Mouse (Mus musculus) heart, adult 2 months (tissue): ENCODE measurements at regions not wholly inside any gene's neighbourhood (a gene's known extent, or its start where the extent isn't known, plus 50 kb on each side); places are given as distances from the start of the nearest gene placed in this dataset.

Source experiments
- DNase-seq, 2 experiments: peaks; one replicate each; pipeline ENCODE4 v3.0.0; 2021
- H3K27ac ChIP-seq: fragments of 200-600 bp; 2 replicates; pipeline ENCODE4 v1.8.1; 2022
- H3K27me3 ChIP-seq: fragments of 200-500 bp; 2 replicates; pipeline ENCODE4 v1.6.1; 2012; ENCODE audit warnings: mild to moderate bottlenecking, low read length, inconsistent platforms, mixed read lengths; ENCODE audit not compliant: control insufficient read depth, insufficient read depth
- H3K36me3 ChIP-seq: fragments of 200-500 bp; 2 replicates; pipeline ENCODE4 v1.6.1; 2012; ENCODE audit warnings: low read length, inconsistent platforms; ENCODE audit not compliant: control insufficient read depth, insufficient read depth
- H3K4me1 ChIP-seq: fragments of 200-500 bp; 2 replicates; pipeline ENCODE4 v1.6.1; 2011; ENCODE audit warnings: low read length; ENCODE audit not compliant: control insufficient read depth, insufficient read depth
- H3K4me3 ChIP-seq: fragments of 200-600 bp; 2 replicates; pipeline ENCODE4 v1.8.1; 2022
- H3K79me2 ChIP-seq: fragments of 200-500 bp; replicated peaks from 2 replicates; pipeline ENCODE4 v1.6.1; 2012; ENCODE audit warnings: mild to moderate bottlenecking, inconsistent platforms, low read length, moderate library complexity, mixed read lengths; ENCODE audit not compliant: control insufficient read depth, insufficient read depth
- H3K9ac ChIP-seq: fragments of 200-500 bp; 2 replicates; pipeline ENCODE4 v1.6.1; 2012; ENCODE audit warnings: low read depth, mild to moderate bottlenecking, control low read depth, inconsistent platforms, low read length, mixed read lengths
- CTCF ChIP-seq: fragments of 200-600 bp; IDR thresholded peaks from 2 replicates; pipeline ENCODE4 v1.8.1; 2022; ENCODE audit warnings: antibody characterized with exemption, mild to moderate bottlenecking, moderate library complexity
- EP300 ChIP-seq: fragments of 200-500 bp; IDR thresholded peaks from 2 replicates; pipeline ENCODE4 v1.6.1; 2011; ENCODE audit warnings: low read depth, low read length, control low read depth; ENCODE audit not compliant: insufficient read depth
- POLR2A ChIP-seq: fragments of 200-500 bp; IDR thresholded peaks from 2 replicates; pipeline ENCODE4 v1.6.1; 2011; ENCODE audit warnings: mild to moderate bottlenecking, low read depth, low read length, control low read depth; ENCODE audit not compliant: insufficient read depth
- WGBS: fragments of 180-500 bp; shearing (Covaris S2); methylation state at CpG from one replicate; pipeline ENCODE4 v1.1.7; 2018; 5-methylcytosine and 5-hydroxymethylcytosine counted together
- intact Hi-C: fragments of 180-260 bp; cut with DNase I; formaldehyde crosslinking; loops from one replicate; pipeline ENCODE4 v1.15.1; 2025

- H3K36me3 ChIP-seq = no peaks in the 10 kb centered on the region
- no peak overlapping the region for H3K4me3 ChIP-seq
- no peak for TF ChIP-seq EP300
- TF ChIP-seq POLR2A = no peak
- TF ChIP-seq CTCF = no peak
- no peak overlapping the region for H3K9ac ChIP-seq
- intact Hi-C loops = no loop called here
- H3K27me3 ChIP-seq = no peaks in the 10 kb centered on the region
- WGBS = 54% methylated on average over 3 of the region's 3 CpGs
- no peak overlapping the region for H3K27ac ChIP-seq
- no peaks in the 10 kb centered on the region for H3K79me2 ChIP-seq
- DNase-seq = no peak
- no peaks in the 10 kb centered on the region for H3K4me1 ChIP-seq
Observed at GRCm38 (mm10) chr15:96933451-96933850, 122.3 kb downstream of the Slc38a4 start.

- Histone ChIP-seq H3K9ac (no peak overlapping the region), H3K36me3 (no peaks in the 10 kb centered on the region), H3K4me3 (no peak overlapping the region), H3K79me2 (no peaks in the 10 kb centered on the region), H3K27ac (no peak overlapping the region), H3K27me3 (no peaks in the 10 kb centered on the region), H3K4me1 (no peaks in the 10 kb centered on the region)
- TF ChIP-seq POLR2A = no peak
- no peak for TF ChIP-seq CTCF
- no peak for TF ChIP-seq EP300
- WGBS = 83% methylated on average over 6 of the region's 6 CpGs
- intact Hi-C loops = no loop called here
- DNase-seq = no peak
Observed at GRCm38 (mm10) chr15:96930531-96930930, 125.2 kb downstream of the Slc38a4 start.

DNA sequence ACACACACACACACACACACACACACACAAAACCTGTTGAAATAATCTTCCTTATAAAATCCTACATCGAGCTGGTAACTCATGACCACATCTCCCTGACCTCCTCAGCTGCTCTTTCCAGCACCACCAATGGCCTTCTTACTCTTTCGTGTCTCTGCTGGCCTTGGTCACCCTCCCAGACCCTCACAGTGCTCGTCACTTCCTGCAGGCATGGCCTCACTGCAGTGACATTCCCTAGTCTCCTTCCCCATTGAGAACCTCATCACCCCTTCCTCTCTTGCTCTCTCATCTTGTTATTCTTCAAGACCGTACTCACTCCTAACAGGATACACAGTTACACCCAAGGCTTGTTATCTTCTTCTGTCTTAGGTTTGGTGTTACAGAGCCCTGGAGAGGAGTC lies 126.0 kb downstream of the Slc38a4 start:
- no peak for TF ChIP-seq CTCF
- TF ChIP-seq POLR2A = no peak
- TF ChIP-seq EP300 = no peak
- intact Hi-C loops = no loop called here
- no peak overlapping the region for H3K9ac ChIP-seq
- no peaks in the 10 kb centered on the region for H3K4me1 ChIP-seq
- WGBS = 64% methylated on average over 4 of the region's 4 CpGs
- H3K27ac ChIP-seq = no peak overlapping the region
- H3K79me2 ChIP-seq = no peaks in the 10 kb centered on the region
- no peak for DNase-seq
- no peaks in the 10 kb centered on the region for H3K36me3 ChIP-seq
- no peaks in the 10 kb centered on the region for H3K27me3 ChIP-seq
- H3K4me3 ChIP-seq = no peak overlapping the region

DNA sequence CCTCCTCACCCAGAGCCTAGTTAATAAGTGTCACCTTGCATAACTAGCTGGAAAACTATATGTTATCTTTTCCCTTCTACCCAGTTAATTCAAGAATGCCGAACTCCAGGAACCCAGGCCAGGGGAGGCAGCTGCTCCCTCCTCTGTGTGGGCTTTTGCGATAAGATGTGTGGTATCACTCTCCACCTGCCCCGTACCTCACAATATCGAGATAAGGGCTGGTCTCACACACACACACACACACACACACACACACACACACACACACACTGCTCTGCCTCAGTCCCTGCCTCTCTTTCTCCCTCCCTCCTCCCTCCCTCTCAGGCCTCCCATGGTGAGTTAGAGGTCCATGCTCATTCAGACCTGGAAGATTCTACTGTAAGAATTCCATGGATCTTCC lies 127.1 kb downstream of the Slc38a4 start:
- H3K4me3 ChIP-seq = no peak overlapping the region
- no peaks in the 10 kb centered on the region for H3K4me1 ChIP-seq
- no peaks in the 10 kb centered on the region for H3K27me3 ChIP-seq
- H3K27ac ChIP-seq = no peak overlapping the region
- H3K79me2 ChIP-seq = no peaks in the 10 kb centered on the region
- DNase-seq = no peak
- TF ChIP-seq EP300 (no peak), POLR2A (no peak), CTCF (no peak)
- no peak overlapping the region for H3K9ac ChIP-seq
- 55% methylated on average over 4 of the region's 4 CpGs for WGBS
- intact Hi-C loops = no loop called here
- H3K36me3 ChIP-seq = no peaks in the 10 kb centered on the region

- TF ChIP-seq POLR2A (no peak), EP300 (no peak), CTCF (no peak)
- DNase-seq = no peak
- H3K27me3 ChIP-seq = no peaks in the 10 kb centered on the region
- H3K9ac ChIP-seq = no peak overlapping the region
- 94% methylated on average over 4 of the region's 4 CpGs for WGBS
- no peak overlapping the region for H3K4me3 ChIP-seq
- intact Hi-C loops = no loop called here
- no peak overlapping the region for H3K27ac ChIP-seq
- H3K36me3 ChIP-seq = no peaks in the 10 kb centered on the region
- no peaks in the 10 kb centered on the region for H3K4me1 ChIP-seq
- no peaks in the 10 kb centered on the region for H3K79me2 ChIP-seq
Observed at GRCm38 (mm10) chr15:96927674-96928073, 128.1 kb downstream of the Slc38a4 start.

DNA sequence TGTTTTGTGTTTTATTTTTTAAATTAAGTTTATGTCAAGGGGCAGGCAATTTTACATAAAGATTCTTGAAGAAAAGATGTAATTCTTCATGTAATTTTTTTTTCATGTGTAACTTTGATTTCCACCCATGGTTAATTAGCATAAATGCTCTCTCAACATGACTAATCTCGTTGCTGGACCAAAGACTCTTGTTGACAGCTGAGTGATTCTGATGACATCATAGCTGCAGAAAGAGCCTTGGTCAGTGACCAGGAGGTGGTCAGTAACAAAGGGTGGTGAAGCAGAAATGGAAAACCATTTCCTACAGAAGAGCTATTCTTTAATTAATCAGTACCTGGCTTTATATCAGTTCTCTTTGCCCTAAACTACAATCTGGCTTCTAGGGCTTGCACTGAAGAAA lies 129.1 kb downstream of the Slc38a4 start:
- no peak for TF ChIP-seq EP300
- no peak for TF ChIP-seq CTCF
- no peak for TF ChIP-seq POLR2A
- 46% methylated on average over 1 of the region's 1 CpGs for WGBS
- no peaks in the 10 kb centered on the region for H3K36me3 ChIP-seq
- no peaks in the 10 kb centered on the region for H3K27me3 ChIP-seq
- no peaks in the 10 kb centered on the region for H3K79me2 ChIP-seq
- H3K4me1 ChIP-seq = no peaks in the 10 kb centered on the region
- intact Hi-C loops = no loop called here
- no peak overlapping the region for H3K9ac ChIP-seq
- no peak overlapping the region for H3K4me3 ChIP-seq
- no peak overlapping the region for H3K27ac ChIP-seq
- no peak for DNase-seq

DNA sequence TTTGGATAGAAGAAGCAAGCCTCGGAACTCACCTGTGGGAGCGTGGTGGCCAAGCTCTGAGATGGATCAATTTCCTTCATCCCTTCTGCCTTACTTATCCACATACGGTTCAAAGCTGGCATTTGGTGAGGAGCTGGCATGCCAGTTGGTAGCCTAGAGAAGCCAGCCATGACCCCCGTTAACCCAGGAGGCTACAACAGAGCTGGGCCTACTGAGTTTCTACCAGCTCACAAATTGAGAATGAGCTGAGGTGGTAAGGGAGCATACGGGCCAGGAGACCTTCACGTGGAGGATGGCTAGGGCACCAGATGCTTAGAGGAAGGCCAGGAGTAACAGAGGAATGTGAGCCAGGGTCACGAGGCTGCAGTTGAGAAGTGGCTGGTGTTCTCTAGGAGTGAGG lies 139.2 kb downstream of the Slc38a4 start:
- no peaks in the 10 kb centered on the region for H3K27me3 ChIP-seq
- intact Hi-C loops = no loop called here
- H3K4me3 ChIP-seq = no peak overlapping the region
- H3K9ac ChIP-seq = no peak overlapping the region
- DNase-seq = no peak
- H3K27ac ChIP-seq = no peak overlapping the region
- no peak for TF ChIP-seq EP300
- TF ChIP-seq CTCF = no peak
- TF ChIP-seq POLR2A = no peak
- no peaks in the 10 kb centered on the region for H3K79me2 ChIP-seq
- H3K36me3 ChIP-seq = no peaks in the 10 kb centered on the region
- no peaks in the 10 kb centered on the region; the same call in 1 of the 2 replicates for H3K4me1 ChIP-seq
- WGBS = 82% methylated on average over 7 of the region's 7 CpGs
